Mouse (Mus musculus) embryonic facial prominence, embryonic 10.5 days (tissue): ENCODE data around the gene Spi1. TPM values are rescaled to one million over a fixed set of nuclear protein-coding genes. Genes with fewer than 3 reads are reported as not detected.

ENCODE experiments used
- DNase-seq: peaks from one replicate; pipeline ENCODE4 v3.0.0-alpha.2; 2017; ENCODE audit warnings: low spot score
- H3K27ac ChIP-seq: fragments of 300-500 bp; sonication (generic); replicated peaks from 2 replicates; pipeline ENCODE4 v1.5.1; 2016; ENCODE audit warnings: mild to moderate bottlenecking
- H3K27me3 ChIP-seq: fragments of 300-500 bp; sonication (generic); replicated peaks from 2 replicates; pipeline ENCODE4 v1.6.1; 2016; ENCODE audit warnings: low read depth, mild to moderate bottlenecking; ENCODE audit not compliant: poor library complexity, severe bottlenecking
- H3K36me3 ChIP-seq: fragments of 300-500 bp; sonication (generic); replicated peaks from 2 replicates; pipeline ENCODE4 v1.6.1; 2016; ENCODE audit warnings: mild to moderate bottlenecking, moderate library complexity
- H3K4me1 ChIP-seq: fragments of 300-500 bp; sonication (generic); 2 replicates; pipeline ENCODE4 v1.6.1; 2016
- H3K4me3 ChIP-seq: fragments of 300-500 bp; sonication (generic); 2 replicates; pipeline ENCODE4 v1.5.1; 2016; ENCODE audit warnings: mild to moderate bottlenecking, moderate library complexity
- H3K9me3 ChIP-seq: fragments of 300-500 bp; sonication (generic); 2 replicates; pipeline ENCODE4 v1.6.1; 2016; ENCODE audit warnings: mild to moderate bottlenecking
- WGBS: fragments of 180-500 bp; shearing (Covaris S2); methylation state at CpG from one replicate; pipeline ENCODE4 v1.1.7; 2016; 5-methylcytosine and 5-hydroxymethylcytosine counted together
- polyA plus RNA-seq: library from polyadenylated mRNA; unstranded; fragments of >200 nt; fragmentation: Nextera tagmentation; extraction: Ambion mirVana; gene quantifications from 2 replicates; pipeline ENCODE4 v1.2.1, GENCODE M21; 2016

Gene Spi1
- polyA plus RNA-seq, 1 experiment from 2014 or later, result 2.8 TPM

- H3K27ac ChIP-seq, result no peak overlapping the region
- no peaks in the 10 kb centered on the region for H3K27me3 ChIP-seq
- H3K4me3 ChIP-seq, result no peak overlapping the region
- no peaks in the 10 kb centered on the region for H3K9me3 ChIP-seq
- 95% methylated on average over 11 of the region's 11 CpGs for WGBS
- no peak for DNase-seq
- H3K36me3 ChIP-seq, result peaks cover 53% of the 10 kb centered on the region
- H3K4me1 ChIP-seq, result 0 out of 2 replicates have a peak, but pooled peaks cover 3% of the 10 kb centered on the region
Observed at GRCm38 (mm10) chr2:91143401-91143800, 61.2 kb downstream of the Spi1 start.

- H3K27ac ChIP-seq, result no peak overlapping the region
- peaks cover 38% of the 10 kb centered on the region for H3K36me3 ChIP-seq
- no peaks in the 10 kb centered on the region for H3K4me1 ChIP-seq
- H3K9me3 ChIP-seq, result no peaks in the 10 kb centered on the region
- no peaks in the 10 kb centered on the region for H3K27me3 ChIP-seq
- DNase-seq, result no peak
- no peak overlapping the region for H3K4me3 ChIP-seq
Observed at GRCm38 (mm10) chr2:91148101-91148500, 65.9 kb downstream of the Spi1 start.

- DNase-seq, result no peak
- Histone ChIP-seq H3K27ac (no peak overlapping the region), H3K27me3 (no peaks in the 10 kb centered on the region), H3K9me3 (no peaks in the 10 kb centered on the region), H3K4me3 (no peak overlapping the region), H3K36me3 (peaks cover 43% of the 10 kb centered on the region), H3K4me1 (no peaks in the 10 kb centered on the region)
- WGBS, result 70% methylated on average over 1 of the region's 1 CpGs
Observed at GRCm38 (mm10) chr2:91151331-91151730, 69.1 kb downstream of the Spi1 start.

- no peak for DNase-seq
- Histone ChIP-seq H3K27ac (no peak overlapping the region), H3K36me3 (peaks cover 53% of the 10 kb centered on the region), H3K4me3 (no peak overlapping the region), H3K9me3 (no peaks in the 10 kb centered on the region), H3K4me1 (no peaks in the 10 kb centered on the region), H3K27me3 (no peaks in the 10 kb centered on the region)
- 90% methylated on average over 3 of the region's 3 CpGs for WGBS
Observed at GRCm38 (mm10) chr2:91152885-91153377, 70.7 kb downstream of the Spi1 start.

- no peaks in the 10 kb centered on the region for H3K27me3 ChIP-seq
- H3K9me3 ChIP-seq, result no peaks in the 10 kb centered on the region
- H3K4me1 ChIP-seq, result no peaks in the 10 kb centered on the region
- H3K4me3 ChIP-seq, result no peak overlapping the region
- H3K36me3 ChIP-seq, result peaks cover 58% of the 10 kb centered on the region
- 94% methylated on average over 3 of the region's 3 CpGs for WGBS
- no peak for DNase-seq
- no peak overlapping the region for H3K27ac ChIP-seq
Observed at GRCm38 (mm10) chr2:91154091-91154490, 71.9 kb downstream of the Spi1 start.

GRCm38 (mm10) chr2:91157002-91157752 lies 75.0 kb downstream of the Spi1 start:
- no peak for DNase-seq
- Histone ChIP-seq H3K27ac (no peak overlapping the region), H3K27me3 (no peaks in the 10 kb centered on the region), H3K36me3 (peaks cover 66% of the 10 kb centered on the region), H3K9me3 (no peaks in the 10 kb centered on the region), H3K4me1 (no peaks in the 10 kb centered on the region), H3K4me3 (no peak overlapping the region)
- 55% methylated on average over 6 of the region's 6 CpGs for WGBS

- no peak overlapping the region for H3K27ac ChIP-seq
- DNase-seq, result no peak
- H3K4me1 ChIP-seq, result no peaks in the 10 kb centered on the region
- 90% methylated on average over 6 of the region's 6 CpGs for WGBS
- H3K4me3 ChIP-seq, result no peak overlapping the region
- no peaks in the 10 kb centered on the region for H3K27me3 ChIP-seq
- no peaks in the 10 kb centered on the region for H3K9me3 ChIP-seq
- H3K36me3 ChIP-seq, result peaks cover 71% of the 10 kb centered on the region
Observed at GRCm38 (mm10) chr2:91160591-91160990, 78.4 kb downstream of the Spi1 start.

GRCm38 (mm10) chr2:91162952-91163351 lies 80.8 kb downstream of the Spi1 start:
- no peaks in the 10 kb centered on the region for H3K9me3 ChIP-seq
- H3K36me3 ChIP-seq, result peaks cover 70% of the 10 kb centered on the region

GRCm38 (mm10) chr2:91163532-91163931 lies 81.3 kb downstream of the Spi1 start:
- no peak for DNase-seq
- WGBS, result 85% methylated on average over 5 of the region's 5 CpGs
- Histone ChIP-seq H3K36me3 (peaks cover 68% of the 10 kb centered on the region), H3K27ac (no peak overlapping the region), H3K4me3 (no peak overlapping the region), H3K27me3 (no peaks in the 10 kb centered on the region), H3K9me3 (no peaks in the 10 kb centered on the region), H3K4me1 (no peaks in the 10 kb centered on the region)

More at GRCm38 (mm10) chr2:91162952-91163351, 80.8 kb downstream of the Spi1 start:
- no peak overlapping the region for H3K27ac ChIP-seq
- no peak overlapping the region for H3K4me3 ChIP-seq
- H3K27me3 ChIP-seq, result no peaks in the 10 kb centered on the region
- 82% methylated on average over 4 of the region's 4 CpGs for WGBS
- no peak for DNase-seq
- no peaks in the 10 kb centered on the region for H3K4me1 ChIP-seq

- Histone ChIP-seq H3K27ac (no peak overlapping the region), H3K4me3 (no peak overlapping the region), H3K4me1 (no peaks in the 10 kb centered on the region), H3K36me3 (peaks cover 75% of the 10 kb centered on the region), H3K27me3 (no peaks in the 10 kb centered on the region), H3K9me3 (no peaks in the 10 kb centered on the region)
- 93% methylated on average over 6 of the region's 6 CpGs for WGBS
- no peak for DNase-seq
Observed at GRCm38 (mm10) chr2:91164991-91165390, 82.8 kb downstream of the Spi1 start.

Other genes with a start within 250 kb of the Spi1 start
- gene Mtch2, start 235.2 kb upstream of the Spi1 start, polyA plus RNA-seq, result 248 and 251 TPM in 2 replicates
- 2.8 and 4.9 TPM in 2 replicates for gene C1qtnf4, start 196.5 kb upstream of the Spi1 start, polyA plus RNA-seq
- gene Kbtbd4, start 177.7 kb upstream of the Spi1 start, polyA plus RNA-seq, result 58.1 and 59.4 TPM in 2 replicates
- gene Ndufs3, start 177.6 kb upstream of the Spi1 start, polyA plus RNA-seq, result 201 and 206 TPM in 2 replicates
- gene Celf1, start 142.0 kb upstream of the Spi1 start, polyA plus RNA-seq, result 139 and 145 TPM in 2 replicates
- gene Rapsn, start 46.8 kb upstream of the Spi1 start, polyA plus RNA-seq, result 1.2 and 1.9 TPM in 2 replicates
- 371 and 378 TPM in 2 replicates for gene Psmc3, start 28.4 kb upstream of the Spi1 start, polyA plus RNA-seq
- 20.3 and 24.2 TPM in 2 replicates for gene Slc39a13, start 12.0 kb upstream of the Spi1 start, polyA plus RNA-seq
- gene Mybpc3, start 35.8 kb downstream of the Spi1 start, polyA plus RNA-seq, result 0.07 and 0.82 TPM in 2 replicates
- 12.1 and 13.4 TPM in 2 replicates for gene Madd, start 101.4 kb downstream of the Spi1 start, polyA plus RNA-seq
- 1.1 and 1.4 TPM in 2 replicates for gene Nr1h3, start 120.4 kb downstream of the Spi1 start, polyA plus RNA-seq
- 26.0 and 29.0 TPM in 2 replicates for gene Acp2, start 120.5 kb downstream of the Spi1 start, polyA plus RNA-seq
- gene Ddb2, start 154.6 kb downstream of the Spi1 start, polyA plus RNA-seq, result 9.3 and 9.9 TPM in 2 replicates
- 33.4 and 33.6 TPM in 2 replicates for gene Pacsin3, start 173.6 kb downstream of the Spi1 start, polyA plus RNA-seq
- gene Arfgap2, start 182.6 kb downstream of the Spi1 start, polyA plus RNA-seq, result 101 and 102 TPM in 2 replicates